Mouse (Mus musculus) regulatory T cell (primary cell): Measurements from ENCODE around the gene Wfikkn1.

Experiments
- in situ Hi-C: fragments of 300-600 bp; cut with MboI, MseI; formaldehyde crosslinking; loops from one replicate; pipeline ENCODE4 v1.15.1; 2025; ENCODE audit warnings: high pct_unique_total_duplicates

Gene Wfikkn1

DNA sequence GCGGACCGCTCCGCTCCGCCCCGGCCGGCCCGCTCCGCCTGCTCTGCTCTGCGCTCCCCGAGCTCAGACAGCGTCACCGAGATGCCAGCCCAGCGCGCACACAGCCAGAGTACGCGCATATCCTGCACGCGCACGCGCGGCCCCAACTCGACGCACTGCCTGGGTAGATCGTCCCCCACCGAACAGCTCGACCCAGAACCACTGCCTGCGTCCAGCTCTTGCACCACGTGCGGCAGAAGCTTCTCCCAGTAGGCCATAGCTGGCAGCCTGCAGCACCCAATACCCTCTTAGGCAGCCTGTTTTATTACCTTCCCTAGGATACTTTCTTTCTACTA lies 43.6 kb downstream of the Wfikkn1 start, which contains the start of gene Rhbdl1:
Gene Rhbdl1 (minus strand): TSS at position 220 of the 335 bp plus-strand sequence.
- in situ Hi-C loops = no loop called here

DNA sequence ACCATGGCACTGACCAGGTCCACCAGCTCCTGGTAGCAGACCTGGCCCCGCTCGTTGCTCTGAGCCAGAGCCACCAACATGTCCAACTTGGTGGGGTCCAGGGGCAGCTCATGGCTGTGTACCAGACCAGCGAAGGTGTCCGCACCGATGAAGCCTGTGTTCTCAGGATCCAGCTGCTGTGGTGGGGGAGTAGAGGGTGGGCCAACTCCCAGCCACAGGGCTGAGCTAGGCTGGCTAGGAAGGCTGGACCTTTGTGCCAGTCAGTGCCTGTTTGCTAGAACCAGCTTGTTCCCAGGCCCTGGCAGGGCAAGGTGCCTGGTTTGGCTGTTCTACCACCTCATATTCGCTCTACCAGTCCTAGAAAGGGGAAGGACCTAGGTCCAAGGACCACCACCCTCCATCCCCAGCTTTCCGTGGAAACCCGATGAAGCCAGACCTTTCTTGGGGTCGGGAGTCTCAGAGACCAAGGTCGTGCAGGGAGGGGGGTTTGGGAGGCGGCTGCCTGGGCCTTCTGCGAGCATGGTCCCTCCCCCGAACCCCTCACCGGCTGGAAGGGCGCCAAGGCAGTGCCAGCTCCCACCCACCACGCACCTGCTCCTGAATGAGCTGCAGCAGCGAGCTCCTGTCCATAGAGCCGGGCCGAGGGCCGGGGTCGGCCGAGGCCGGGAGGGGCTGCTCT lies 44.1 kb downstream of the Wfikkn1 start:
- in situ Hi-C loops = no loop called here

DNA sequence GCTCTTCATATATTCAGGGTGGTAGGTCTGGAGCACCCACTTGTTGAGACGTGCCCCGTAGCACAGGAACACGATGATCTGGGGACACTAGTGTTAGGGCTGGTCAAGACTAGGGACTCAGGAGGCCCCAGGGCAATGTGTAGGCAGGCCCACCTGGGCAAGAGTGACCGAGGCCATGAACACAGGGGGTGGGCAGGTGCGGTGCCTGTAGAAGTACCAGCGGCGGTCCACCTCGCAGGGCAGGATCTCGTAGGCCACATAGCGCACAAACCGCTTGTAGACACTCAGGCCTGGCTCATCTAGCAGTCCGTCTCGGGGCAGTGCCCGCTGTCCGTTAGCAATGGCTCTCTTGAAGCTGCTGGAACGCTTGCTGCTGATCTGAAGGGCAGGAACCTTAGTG lies 44.8 kb downstream of the Wfikkn1 start:
- in situ Hi-C loops = no loop called here

DNA sequence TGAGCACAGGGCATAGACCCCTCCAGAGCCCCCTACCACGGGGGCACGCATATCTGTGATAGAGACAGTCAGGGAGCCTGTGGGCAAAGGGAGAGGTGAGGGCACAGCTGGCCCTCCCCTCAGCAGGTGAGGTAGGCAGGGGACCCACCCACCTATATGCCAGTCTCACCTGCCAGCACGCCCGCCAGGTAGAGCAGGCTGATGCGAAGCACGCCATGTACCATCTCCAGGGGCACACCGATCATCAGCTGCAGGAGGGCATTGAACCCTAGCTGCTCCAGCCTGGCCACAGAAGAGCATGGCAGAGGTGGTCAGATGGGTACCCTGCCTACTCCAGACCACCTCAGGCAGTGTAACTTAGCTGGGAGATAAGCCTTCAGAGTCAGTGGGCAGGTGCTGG lies 45.4 kb downstream of the Wfikkn1 start:
- in situ Hi-C loops = no loop called here

DNA sequence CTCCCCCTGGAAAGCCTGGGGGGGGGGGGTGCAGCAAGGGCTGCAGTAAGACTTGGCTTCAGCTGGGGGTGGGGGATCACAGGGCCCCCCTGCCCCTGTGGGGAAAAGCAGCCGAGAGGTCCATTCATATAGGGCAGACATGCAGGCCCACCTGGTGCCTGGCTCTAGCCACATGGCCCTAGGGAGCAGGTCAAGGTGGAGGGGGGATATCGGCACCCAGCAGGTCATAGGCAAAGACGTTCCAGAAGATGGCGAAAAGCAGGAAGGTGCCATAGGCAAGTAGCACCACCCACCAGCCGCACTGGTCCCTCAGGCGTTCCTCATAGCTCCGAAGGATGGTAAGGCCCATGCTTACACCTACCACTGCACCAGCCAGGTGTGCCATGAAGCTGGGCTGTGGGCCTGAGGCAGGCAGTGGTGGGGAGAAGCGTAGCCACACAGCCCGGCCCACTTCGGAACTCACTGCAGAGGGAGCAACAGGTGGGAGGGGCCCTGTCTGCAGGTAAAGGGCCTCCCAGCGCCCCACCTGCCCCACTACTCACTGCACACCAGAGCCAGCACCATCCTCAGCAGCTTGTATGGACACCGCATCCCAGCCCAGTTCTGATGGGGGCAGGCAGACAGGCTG lies 45.9 kb downstream of the Wfikkn1 start:
- in situ Hi-C loops = no loop called here

DNA sequence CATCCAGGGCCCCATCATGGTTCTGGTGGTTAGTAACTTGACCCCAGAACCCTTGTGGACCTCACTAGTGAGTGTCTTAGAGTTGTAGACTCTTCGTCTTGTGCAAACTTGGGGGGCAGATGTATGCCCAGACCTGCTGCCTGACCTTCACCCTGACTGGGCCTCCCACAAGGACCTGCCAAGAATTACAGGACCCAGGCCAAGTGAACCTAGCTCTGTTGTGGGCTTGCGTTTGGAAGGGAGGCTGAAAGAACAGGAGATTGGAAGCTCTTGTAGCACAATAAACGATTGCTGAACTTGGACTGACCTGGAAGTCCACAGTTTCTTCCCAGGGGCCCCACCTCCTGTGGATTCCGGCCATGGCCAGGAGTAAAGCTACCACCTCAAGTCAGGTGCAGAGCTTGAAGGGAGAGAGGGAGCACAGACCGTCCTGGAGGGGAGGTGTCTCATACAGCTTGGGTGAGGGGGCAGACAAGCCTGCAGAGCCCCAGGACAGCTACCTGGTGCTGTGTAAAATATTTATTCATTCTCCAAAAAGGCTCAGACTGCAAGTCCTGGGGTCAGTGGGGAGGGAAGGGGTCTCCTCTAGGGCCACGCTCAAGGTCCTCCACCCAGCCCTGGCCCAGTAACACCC lies 46.6 kb downstream of the Wfikkn1 start:
- in situ Hi-C loops = no loop called here

DNA sequence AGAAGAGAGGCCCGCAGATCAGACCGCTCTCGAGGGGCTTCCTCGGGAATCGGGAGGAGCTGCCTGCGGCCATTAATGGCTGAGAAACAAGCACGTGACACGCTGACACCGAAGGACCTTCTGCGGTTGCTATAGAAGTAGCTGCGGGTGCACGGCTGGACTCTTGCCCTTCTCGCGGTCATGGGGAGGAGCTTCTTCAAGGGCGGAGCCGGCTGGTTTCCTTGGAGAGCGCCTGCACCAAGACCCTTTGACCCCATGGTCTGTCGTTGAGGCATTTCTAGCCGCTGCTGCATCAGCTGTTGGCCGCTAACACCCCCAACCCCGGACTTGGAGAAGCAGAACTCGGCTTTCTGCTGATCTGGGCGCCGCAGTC lies 47.4 kb downstream of the Wfikkn1 start, which contains the start of gene Stub1:
Gene Stub1 (minus strand): TSS at position 114 of the 373 bp plus-strand sequence.
- in situ Hi-C loops = no loop called here

DNA sequence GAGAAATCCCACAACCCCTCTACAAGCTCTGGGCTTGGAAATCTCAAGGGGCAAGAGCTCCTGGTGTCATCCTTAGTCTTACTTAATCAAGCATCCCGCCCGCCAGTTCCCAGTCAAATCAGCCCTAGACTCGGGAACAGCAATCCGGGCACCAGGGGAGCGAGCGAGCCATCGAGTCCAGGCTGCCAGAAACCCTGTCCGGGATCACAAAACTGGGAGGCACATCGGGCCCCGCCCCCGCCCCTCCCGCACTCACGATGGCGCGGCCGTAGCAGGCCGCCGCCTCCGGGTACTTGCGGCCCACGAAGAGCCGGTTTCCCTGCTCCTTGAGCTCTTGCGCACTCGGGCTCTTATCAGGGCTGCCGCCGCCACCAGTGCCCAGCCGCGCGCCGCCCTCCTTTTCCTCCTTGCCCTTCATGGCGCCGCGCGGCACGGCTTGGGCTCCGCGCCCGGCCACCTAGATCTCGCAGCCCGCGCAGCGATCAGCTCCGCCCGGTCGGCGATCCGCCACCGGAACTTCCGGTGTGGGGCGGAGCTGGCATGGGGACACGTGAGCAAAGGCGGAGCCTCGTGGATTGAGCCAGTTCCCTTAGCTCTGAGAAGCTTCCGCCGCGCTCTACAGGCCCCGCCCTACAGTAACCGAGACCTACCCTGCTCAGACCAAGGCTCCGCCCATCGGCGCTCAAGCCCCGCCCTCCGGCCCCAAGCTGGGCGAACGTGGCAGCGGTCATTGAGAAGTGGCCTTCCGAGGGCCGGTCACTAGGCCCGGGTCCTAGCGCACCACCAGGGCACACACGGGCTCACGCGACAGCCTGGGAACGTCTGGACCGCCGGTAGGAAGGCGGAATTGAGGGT lies 48.0 kb downstream of the Wfikkn1 start:
- in situ Hi-C loops = no loop called here

DNA sequence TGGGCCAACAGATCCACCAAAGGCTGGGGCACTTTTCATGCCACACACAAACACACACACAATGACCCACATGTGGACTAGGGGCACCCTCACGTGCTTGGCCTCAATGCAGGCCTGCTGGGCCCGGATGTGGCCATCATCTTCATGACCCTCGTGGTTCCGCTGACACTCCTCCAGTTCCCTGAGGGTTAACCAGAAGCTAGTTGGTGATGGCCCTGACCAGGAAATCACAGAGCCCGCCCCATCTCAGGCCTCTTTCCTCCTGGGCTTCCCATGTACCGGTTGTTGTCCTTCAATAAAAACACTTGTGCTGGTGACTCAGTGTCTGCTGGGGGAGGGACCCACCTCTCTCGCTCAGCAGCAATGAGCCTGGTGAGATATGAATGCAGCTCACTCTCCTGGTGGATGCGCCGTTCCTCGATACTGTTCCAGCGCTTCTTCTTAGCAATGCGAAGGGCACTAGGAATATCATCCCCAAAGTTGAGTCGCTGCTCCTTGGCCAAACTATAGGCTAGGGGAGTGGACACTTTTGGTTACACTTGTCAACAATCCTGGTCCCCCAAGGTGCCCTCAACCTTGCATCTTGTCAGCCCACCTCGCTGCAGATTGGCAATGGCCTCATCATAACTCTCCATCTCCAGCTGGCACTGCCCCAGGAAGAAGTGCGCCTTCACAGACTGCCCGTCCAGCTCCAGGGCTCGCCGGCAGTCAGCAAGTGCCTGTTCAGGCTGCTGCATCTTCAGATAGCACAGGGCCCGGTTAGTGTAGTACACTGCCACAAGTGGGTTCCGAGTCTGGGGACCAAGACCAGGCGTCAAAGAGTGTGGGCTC lies 49.0 kb downstream of the Wfikkn1 start:
- in situ Hi-C loops = no loop called here

DNA sequence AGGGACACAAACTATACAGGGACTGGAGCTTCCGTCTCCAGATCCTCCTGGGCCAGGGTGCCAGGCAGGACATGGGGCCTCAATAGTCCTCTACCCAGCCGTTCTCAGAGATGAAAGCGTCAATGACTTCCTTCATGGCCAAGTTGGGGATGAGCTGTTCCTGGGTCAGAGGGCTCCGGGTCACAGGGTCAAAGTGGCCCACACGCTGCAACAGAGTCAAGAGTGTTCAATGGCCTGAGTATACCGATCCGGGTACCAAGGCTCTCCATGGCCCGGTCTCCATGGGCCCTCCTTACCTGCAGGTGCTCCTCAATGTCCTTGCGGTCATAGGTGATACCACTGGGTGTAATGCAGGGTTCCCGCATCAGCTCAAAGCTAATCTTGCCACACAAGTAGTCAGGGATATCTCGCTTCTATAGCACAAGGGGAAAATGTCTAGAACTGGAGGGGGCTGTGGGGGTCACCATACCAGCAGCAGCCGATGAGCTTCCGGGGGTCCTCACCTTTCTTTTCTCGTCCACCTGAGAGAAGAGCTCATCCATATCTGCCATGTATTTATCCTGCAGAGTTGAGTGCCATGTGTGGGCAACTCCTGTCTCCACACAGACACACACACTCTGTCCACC lies 49.7 kb downstream of the Wfikkn1 start:
- in situ Hi-C loops = no loop called here

DNA sequence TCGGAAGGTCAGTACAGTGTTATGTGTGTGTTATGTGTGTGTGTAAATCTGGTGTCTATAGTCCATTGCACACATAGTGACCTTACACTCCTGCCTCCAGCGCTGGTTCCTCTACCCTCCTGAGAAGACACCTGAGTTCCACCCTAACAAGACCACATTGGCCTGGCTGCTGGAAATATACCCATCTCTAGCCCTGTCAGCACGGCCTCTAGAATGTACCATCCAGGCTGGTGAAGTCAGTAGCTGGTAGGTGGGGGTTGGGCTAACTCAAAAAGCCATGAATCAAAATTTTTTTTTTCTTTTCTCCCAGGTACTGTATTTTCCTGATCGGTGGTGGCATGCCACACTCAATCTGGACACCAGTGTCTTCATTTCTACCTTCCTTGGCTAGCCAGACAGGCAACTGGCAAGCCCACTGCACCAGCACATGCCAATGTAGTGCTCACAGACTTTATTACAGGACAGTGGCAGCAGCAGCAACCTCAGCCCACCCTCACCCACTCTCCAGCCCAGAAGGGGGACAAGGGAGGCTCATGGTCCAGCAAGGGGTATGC lies 50.4 kb downstream of the Wfikkn1 start:
- in situ Hi-C loops = no loop called here

DNA sequence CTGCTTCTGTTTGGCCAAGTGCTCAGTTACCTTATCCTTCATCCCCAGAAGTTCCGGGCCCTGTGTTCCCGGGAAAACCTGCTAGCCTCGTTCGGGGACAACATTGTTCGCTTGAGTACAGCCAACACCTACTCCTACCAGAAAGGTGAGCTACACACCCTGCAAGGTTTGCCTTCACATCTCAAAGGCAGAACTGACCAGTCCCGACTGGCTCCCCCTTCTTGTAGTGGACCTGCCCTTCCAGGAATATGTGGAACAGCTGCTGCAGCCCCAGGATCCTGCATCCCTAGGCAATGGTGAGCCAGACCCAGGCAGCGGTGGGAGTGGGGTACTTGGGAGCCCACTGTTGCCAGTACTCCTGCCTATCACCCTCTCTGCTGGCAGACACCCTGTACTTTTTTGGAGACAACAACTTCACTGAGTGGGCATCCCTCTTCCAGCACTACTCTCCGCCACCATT lies 51.1 kb downstream of the Wfikkn1 start:
- in situ Hi-C loops = no loop called here

DNA sequence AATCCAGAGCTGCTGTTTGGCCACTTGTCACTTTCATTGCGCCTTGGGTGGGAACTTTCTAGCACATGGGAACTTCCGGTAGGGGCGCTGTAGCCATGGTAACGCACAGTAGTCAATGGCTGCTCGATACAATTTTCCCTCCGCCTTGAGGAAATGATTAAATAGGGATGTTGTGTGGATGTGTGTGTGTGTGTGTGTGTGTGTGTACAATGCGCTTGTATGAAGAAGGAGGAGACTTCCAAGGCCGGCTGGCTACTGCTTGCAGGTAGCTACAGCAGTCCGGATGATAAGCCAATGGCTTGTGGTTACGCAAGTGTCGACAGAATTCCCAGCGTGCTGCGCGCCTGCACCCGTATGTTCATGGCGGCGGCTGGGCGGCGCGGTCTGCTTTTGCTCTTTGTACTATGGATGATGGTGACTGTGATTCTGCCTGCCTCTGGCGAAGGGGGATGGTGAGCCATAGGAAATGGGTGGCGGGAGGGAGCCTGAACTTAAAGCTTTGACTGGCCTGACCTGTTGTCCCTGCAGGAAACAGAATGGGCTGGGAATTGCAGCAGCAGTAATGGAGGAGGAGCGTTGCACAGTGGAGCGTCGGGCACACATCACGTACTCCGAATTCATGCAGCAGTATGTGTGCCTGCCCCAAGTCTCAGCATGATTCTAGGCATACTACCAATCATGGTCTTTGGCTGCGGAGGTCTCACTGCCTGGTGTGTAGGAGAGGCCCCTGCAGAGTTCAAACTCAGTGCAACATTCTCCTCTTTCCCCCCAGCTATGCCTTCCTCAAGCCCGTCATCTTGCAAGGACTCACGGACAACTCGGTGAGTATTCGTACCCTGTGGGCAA lies 51.7 kb downstream of the Wfikkn1 start, which contains the start of gene Jmjd8:
Gene Jmjd8 (plus strand): TSS at position 156 of the 846 bp plus-strand sequence.
- in situ Hi-C loops = no loop called here

DNA sequence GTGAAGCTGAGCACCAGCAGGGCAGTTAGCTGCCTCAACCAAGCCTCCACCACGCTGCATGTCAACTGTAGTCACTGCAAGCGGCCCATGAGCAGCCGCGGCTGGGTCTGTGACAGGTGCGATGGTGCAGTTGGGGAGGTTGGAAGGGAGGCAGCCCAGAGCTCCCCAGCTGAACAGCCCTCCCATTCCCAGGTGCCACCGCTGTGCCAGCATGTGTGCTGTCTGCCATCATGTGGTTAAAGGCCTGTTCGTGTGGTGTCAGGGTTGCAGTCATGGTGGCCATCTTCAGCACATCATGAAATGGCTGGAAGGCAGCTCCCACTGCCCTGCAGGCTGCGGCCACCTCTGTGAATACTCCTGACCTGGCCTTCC lies 52.4 kb downstream of the Wfikkn1 start:
- in situ Hi-C loops = no loop called here
